Mouse (Mus musculus) embryonic facial prominence, embryonic 14.5 days (tissue): ENCODE data around the gene Farsa. TPM values are rescaled to one million over a fixed set of nuclear protein-coding genes. Genes with fewer than 3 reads are reported as not detected.
"Not testable (repeated sequence)": the region's sequence is repeated elsewhere in the genome, so short reads cannot be mapped to it uniquely, and the experiment has no call there.

Experiments used
- ATAC-seq: fragments of 200-750 bp; cut with Nextera tagmentation; 2 replicates; pipeline ENCODE4 v1.8.0; 2017; ENCODE audit warnings: low read depth, moderate number of reproducible peaks, moderate TSS enrichment
- DNase-seq: peaks from one replicate; pipeline ENCODE4 v3.0.0-alpha.2; 2015; ENCODE audit warnings: low spot score
- H3K27ac ChIP-seq: fragments of 300-500 bp; sonication (generic); replicated peaks from 2 replicates; pipeline ENCODE4 v1.5.1; 2014; ENCODE audit warnings: low read depth, mild to moderate bottlenecking, low read length, moderate library complexity
- H3K27me3 ChIP-seq: fragments of 300-500 bp; sonication (generic); replicated peaks from 2 replicates; pipeline ENCODE4 v1.6.1; 2014; ENCODE audit warnings: low read length; ENCODE audit not compliant: control insufficient read depth, insufficient read depth
- H3K36me3 ChIP-seq: fragments of 300-500 bp; sonication (generic); 2 replicates; pipeline ENCODE4 v1.6.1; 2014; ENCODE audit warnings: low read length, mixed read lengths; ENCODE audit not compliant: control insufficient read depth, insufficient read depth
- H3K4me1 ChIP-seq: fragments of 300-500 bp; sonication (generic); 2 replicates; pipeline ENCODE4 v1.6.1; 2014; ENCODE audit warnings: antibody characterized with exemption, low read length; ENCODE audit not compliant: control insufficient read depth, insufficient read depth
- H3K4me2 ChIP-seq: fragments of 300-500 bp; sonication (generic); 2 replicates; pipeline ENCODE4 v1.6.1; 2014; ENCODE audit warnings: low read depth, mild to moderate bottlenecking, low read length, moderate library complexity, mixed read lengths
- H3K4me3 ChIP-seq: fragments of 300-500 bp; sonication (generic); 2 replicates; pipeline ENCODE4 v1.5.1; 2014; ENCODE audit warnings: low read depth, mild to moderate bottlenecking, low read length
- H3K9ac ChIP-seq: fragments of 300-500 bp; sonication (generic); 2 replicates; pipeline ENCODE4 v1.6.1; 2014; ENCODE audit warnings: low read depth, mild to moderate bottlenecking, low read length, moderate library complexity, mixed read lengths
- H3K9me3 ChIP-seq: fragments of 300-500 bp; sonication (generic); 2 replicates; pipeline ENCODE4 v1.6.1; 2016; ENCODE audit warnings: low read length; ENCODE audit not compliant: control insufficient read depth
- WGBS: fragments of 180-500 bp; shearing (Covaris S2); extraction: QIAGEN DNeasy Blood & Tissue Kit; methylation state at CpG from one replicate; pipeline ENCODE4 v1.1.7; 2014; 5-methylcytosine and 5-hydroxymethylcytosine counted together
- polyA plus RNA-seq: library from polyadenylated mRNA; unstranded; fragments of >200 nt; fragmentation: Nextera tagmentation; extraction: Ambion mirVana; gene quantifications from 2 replicates; pipeline ENCODE4 v1.2.1, GENCODE M21; 2014

Farsa gene
- polyA plus RNA-seq, 1 experiment from 2014 or later = 67.1 TPM

DNA sequence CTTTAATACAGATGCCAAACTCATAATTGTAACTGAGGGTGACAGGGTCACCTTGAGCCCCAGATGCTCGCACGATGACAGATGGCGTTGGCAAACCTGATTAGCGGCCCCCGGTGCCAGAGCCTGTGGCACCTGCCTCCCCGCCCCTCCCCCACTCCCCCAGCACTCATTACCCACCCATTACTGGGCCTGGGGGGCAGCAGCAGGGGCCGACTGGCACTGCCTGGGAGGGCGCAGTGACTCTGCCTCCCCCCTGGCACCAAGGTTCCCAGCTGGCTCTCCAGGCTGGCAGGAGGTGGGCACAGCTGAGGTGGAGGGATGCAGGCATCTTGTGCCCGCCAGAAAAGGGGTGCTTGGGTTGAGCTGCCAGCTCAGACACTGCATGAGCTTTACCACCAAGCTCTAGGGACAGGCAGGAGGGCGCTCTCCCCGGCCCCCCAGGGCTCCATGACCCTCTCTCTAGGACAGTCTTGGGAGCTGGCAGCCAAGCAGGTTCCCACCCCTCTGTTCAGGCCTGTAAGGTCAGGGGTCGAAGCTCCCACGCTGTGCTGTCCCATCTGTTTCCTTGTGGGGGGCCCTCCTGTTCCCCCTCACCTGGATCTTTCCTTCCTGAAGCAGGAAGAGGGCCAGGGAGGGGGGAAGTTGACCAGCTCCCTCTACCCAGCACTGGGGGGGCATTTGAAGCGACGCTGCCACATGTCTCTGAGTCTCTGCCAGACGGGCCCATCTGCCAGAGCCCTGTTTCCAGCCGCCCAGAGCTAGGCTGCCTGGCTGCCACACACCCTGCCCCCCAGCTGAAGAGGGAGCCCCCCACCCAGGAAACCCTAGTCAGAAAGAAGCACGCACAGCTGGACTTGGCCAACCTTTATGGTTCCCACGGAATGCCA is 42.0 kb upstream of the Farsa start:
- H3K9ac ChIP-seq = no peak overlapping the region
- 46% methylated on average over 18 of the region's 19 CpGs for WGBS
- ATAC-seq (no peak), DNase-seq (no peak)
- no peaks in the 10 kb centered on the region for H3K36me3 ChIP-seq
- H3K27me3 ChIP-seq = peaks cover 4% of the 10 kb centered on the region
- no peak overlapping the region for H3K4me2 ChIP-seq
- no peak overlapping the region for H3K27ac ChIP-seq
- H3K4me1 ChIP-seq = peaks cover 9% of the 10 kb centered on the region
- no peaks in the 10 kb centered on the region for H3K9me3 ChIP-seq
- no peak overlapping the region for H3K4me3 ChIP-seq

DNA sequence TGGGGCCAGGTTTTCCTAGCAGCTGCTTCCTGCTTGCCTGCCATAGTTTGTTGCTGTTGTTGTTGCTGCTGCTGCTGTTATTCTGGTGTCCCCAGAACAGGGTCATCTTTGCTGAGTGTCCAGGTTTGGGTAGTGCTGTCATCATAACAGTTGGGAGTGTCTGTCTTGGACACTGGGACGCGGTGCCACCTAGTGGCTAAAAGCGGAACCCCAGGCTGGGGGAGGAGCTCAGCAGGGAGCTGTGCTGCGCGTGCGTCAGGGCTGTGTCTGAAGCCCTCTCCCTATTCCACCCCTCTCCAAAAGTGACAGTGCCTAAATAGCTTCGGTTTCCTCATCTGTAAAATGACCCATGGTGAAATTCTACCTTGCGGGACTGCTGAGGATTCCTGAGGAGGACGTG is 41.2 kb upstream of the Farsa start:
- Histone ChIP-seq H3K36me3 (no peaks in the 10 kb centered on the region), H3K9me3 (no peaks in the 10 kb centered on the region), H3K27me3 (peaks cover 4% of the 10 kb centered on the region), H3K27ac (no peak overlapping the region), H3K4me2 (no peak overlapping the region), H3K9ac (no peak overlapping the region), H3K4me3 (no peak overlapping the region), H3K4me1 (peaks cover 8% of the 10 kb centered on the region)
- DNase-seq (peak; percentile 87), ATAC-seq (peak; percentile 71)
- WGBS = 11% methylated on average over 9 of the region's 9 CpGs

DNA sequence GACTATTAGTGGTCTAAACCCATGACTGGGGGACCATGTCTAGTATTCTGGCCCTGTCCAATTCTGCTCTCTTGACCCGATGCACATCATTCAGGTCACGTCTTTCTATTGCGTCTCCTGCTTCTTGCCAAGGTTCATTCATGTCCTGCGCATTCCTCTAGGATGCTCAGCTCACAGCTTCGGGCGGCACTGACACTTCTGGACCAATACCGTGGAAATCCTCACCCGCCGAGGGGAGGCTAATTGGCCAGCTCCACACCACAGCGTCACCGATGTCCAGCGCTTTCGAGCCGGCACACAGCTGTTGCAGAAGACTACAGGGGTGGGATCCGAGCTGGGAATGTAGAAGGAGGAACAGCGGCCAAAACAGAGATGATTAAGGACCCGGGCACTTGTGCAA is 40.7 kb upstream of the Farsa start:
- WGBS = 74% methylated on average over 17 of the region's 17 CpGs
- no peak overlapping the region for H3K4me3 ChIP-seq
- H3K9me3 ChIP-seq = no peaks in the 10 kb centered on the region
- H3K27ac ChIP-seq = no peak overlapping the region
- H3K4me1 ChIP-seq = peaks cover 4% of the 10 kb centered on the region
- H3K4me2 ChIP-seq = no peak overlapping the region
- H3K9ac ChIP-seq = no peak overlapping the region
- H3K27me3 ChIP-seq = peaks cover 4% of the 10 kb centered on the region
- DNase-seq (no peak), ATAC-seq (no peak)
- H3K36me3 ChIP-seq = no peaks in the 10 kb centered on the region

DNA sequence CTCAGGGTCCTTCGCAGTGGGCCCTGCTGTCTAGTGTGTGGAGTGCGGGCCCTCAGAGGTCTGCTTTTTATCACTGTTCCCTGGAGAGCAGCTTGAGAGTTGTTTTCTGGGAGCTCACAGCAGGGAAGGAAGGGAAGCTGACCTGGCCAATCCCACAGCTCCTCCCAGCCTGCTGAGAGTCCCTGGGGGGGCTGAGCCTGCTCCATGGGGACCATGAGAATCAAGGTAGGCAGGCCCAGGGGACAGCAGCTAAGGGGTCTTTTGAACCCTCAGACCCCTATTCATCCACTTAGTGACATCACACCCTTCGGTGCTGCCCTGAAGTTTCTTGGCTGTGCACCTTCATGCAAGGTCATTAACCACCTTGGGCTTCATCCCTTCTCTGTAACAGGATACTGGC is 34.1 kb upstream of the Farsa start, which contains the start of gene Dand5:
TSS of gene Dand5 (minus strand) at position 101 of the 400 bp plus-strand sequence.
- no peak within 1 kb of the TSS for H3K27ac ChIP-seq
- 45% methylated on average over 3 of the region's 3 CpGs for WGBS
- no peaks in the 10 kb centered on the region for H3K36me3 ChIP-seq
- H3K4me1 ChIP-seq = no peaks in the 10 kb centered on the region
- ATAC-seq (no peak; the same call in 1 of the 2 replicates), DNase-seq (no peak)
- peak within 1 kb of the TSS; percentile 22 for H3K4me3 ChIP-seq
- H3K9ac ChIP-seq = no peak within 1 kb of the TSS
- H3K4me2 ChIP-seq = peak within 1 kb of the TSS; percentile 46
- H3K27me3 ChIP-seq = no peaks in the 10 kb centered on the region
- no peaks in the 10 kb centered on the region for H3K9me3 ChIP-seq

DNA sequence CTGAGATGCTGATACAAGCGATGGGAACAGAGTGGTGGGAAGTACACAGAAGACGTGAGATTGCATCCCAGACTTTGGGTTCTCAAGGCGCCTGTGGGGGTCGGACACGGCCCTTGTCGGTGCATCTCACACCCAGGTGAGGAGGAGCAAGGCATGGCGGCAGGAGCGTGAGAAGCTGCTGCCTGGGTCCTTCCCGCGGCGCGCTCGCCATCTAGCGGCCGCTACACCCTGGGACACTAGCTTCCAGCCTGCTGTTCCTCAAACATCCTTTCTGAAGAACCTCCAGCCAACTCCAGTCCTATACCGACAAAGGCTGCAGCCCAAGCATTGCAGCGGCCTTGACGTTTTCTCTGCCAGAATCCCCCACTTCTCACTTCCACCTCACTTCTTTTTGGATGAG is 33.1 kb upstream of the Farsa start:
- DNase-seq (peak; percentile 89), ATAC-seq (peak; percentile 82)
- Histone ChIP-seq H3K27ac (no peak overlapping the region), H3K36me3 (no peaks in the 10 kb centered on the region), H3K4me2 (peak overlapping the region; percentile 46), H3K27me3 (no peaks in the 10 kb centered on the region), H3K9ac (no peak overlapping the region), H3K4me1 (no peaks in the 10 kb centered on the region), H3K9me3 (no peaks in the 10 kb centered on the region), H3K4me3 (peak overlapping the region; percentile 22)
- WGBS = 0% methylated on average over 11 of the region's 18 CpGs

DNA sequence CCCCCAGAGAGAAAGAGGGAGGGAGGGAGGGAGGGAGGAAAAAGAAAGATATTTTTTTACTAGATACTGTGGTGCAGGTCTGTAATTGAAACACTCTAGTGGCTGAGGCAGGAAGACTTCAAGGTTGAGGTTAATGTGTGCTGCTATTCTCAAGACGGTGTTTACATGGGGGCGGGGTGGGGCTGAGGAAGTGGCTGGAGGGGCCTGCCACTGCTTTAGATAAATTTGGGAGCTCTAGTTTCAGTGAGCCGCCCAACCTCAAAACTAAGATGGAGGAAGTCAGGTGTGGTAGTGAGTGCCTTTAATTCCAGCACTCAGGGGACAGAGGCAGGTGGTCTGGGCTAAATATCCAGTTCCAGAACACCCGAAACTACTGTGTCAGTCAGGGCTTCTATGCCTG is 31.2 kb upstream of the Farsa start:
- H3K4me3 ChIP-seq = no peak overlapping the region
- H3K9ac ChIP-seq = no peak overlapping the region
- no peaks in the 10 kb centered on the region for H3K4me1 ChIP-seq
- 55% methylated on average over 4 of the region's 4 CpGs for WGBS
- no peak overlapping the region for H3K4me2 ChIP-seq
- H3K27ac ChIP-seq = no peak overlapping the region
- no peaks in the 10 kb centered on the region for H3K36me3 ChIP-seq
- ATAC-seq (no peak), DNase-seq (no peak)
- H3K9me3 ChIP-seq = no peaks in the 10 kb centered on the region
- H3K27me3 ChIP-seq = no peaks in the 10 kb centered on the region

DNA sequence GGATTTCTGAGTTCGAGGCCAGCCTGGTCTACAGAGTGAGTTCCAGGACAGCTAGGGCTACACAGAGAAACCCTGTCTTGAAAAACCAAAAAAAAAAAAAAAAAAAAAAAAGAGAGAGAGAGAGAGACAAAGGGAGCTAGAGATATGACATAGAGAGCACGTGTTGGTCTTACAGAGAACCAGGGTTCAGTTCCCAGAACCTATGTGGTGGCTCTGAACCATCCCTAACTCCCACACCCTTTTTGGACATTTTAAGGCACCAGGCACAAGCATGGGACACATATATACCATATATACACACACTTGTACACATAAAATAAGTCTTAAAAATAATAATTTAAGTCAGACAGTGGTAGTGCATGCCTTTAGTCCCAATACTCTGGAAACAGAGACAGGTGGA is 30.3 kb upstream of the Farsa start:
- not testable (repeated sequence) for H3K36me3 ChIP-seq, H3K27ac ChIP-seq, H3K4me1 ChIP-seq, H3K9me3 ChIP-seq, DNase-seq, H3K27me3 ChIP-seq, H3K9ac ChIP-seq, H3K4me3 ChIP-seq, ATAC-seq, H3K4me2 ChIP-seq
- 89% methylated on average over 2 of the region's 2 CpGs for WGBS

DNA sequence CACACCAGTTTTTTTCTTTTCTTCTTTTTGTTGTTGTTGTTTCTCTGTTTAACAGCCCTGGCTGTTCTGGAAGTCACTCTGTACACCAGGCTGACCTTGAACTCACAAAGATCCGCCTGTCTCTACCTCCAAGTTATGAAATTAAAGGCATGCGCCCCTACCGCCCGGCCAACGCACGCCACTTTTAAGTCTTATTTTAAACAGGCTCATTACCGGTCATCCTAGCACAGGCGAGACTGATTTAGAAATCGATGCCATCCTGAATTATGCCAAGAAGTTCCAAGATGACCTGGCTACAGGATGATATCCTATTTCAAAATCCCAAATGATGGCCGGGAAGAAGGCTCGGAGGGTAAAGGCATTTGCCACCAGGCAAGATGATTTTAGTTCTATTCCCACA is 25.3 kb upstream of the Farsa start, which contains the start of gene Gadd45gip1:
TSS of gene Gadd45gip1 (plus strand) at position 33 of the 400 bp plus-strand sequence.
- H3K9me3 ChIP-seq = no peaks in the 10 kb centered on the region
- H3K27ac ChIP-seq = peak within 1 kb of the TSS; percentile 91
- H3K4me2 ChIP-seq = peak within 1 kb of the TSS; percentile 61
- DNase-seq (no peak), ATAC-seq (no peak)
- peaks cover 5% of the 10 kb centered on the region; the same call in 1 of the 2 replicates for H3K4me1 ChIP-seq
- WGBS = 74% methylated on average over 11 of the region's 11 CpGs
- H3K27me3 ChIP-seq = no peaks in the 10 kb centered on the region
- peak within 1 kb of the TSS; percentile 95 for H3K9ac ChIP-seq
- peaks cover 30% of the 10 kb centered on the region for H3K36me3 ChIP-seq
- H3K4me3 ChIP-seq = peak within 1 kb of the TSS; percentile 85
